ENCODE assay signal across 8 mouse cellular contexts in genomic region chr8:61480260-61480967, GRCm38 (mm10). TPM values are rescaled to one million over a fixed set of nuclear protein-coding genes. Genes with fewer than 3 reads are reported as not detected.
DNase-seq lines count a peak whose midpoint lies in the region; ATAC-seq lines count a peak whose summit lies in the region.

No protein-coding gene starts in this region.

- 84% methylated on average over 14 of the region's 14 CpGs for WGBS in hindbrain, embryonic 12.5 days
- 90% methylated on average over 14 of the region's 14 CpGs for WGBS in hindbrain, embryonic 10.5 days
- WGBS in forebrain, embryonic 11.5 days, result 84% methylated on average over 14 of the region's 14 CpGs
- 90% methylated on average over 14 of the region's 14 CpGs for WGBS in neural tube, embryonic 11.5 days
- 85% methylated on average over 14 of the region's 14 CpGs for WGBS in liver, embryonic 11.5 days

- H3K36me3 ChIP-seq in hindbrain, embryonic 12.5 days, result no peaks in the 10 kb centered on the region
- no peaks in the 10 kb centered on the region for H3K36me3 ChIP-seq in hindbrain, embryonic 10.5 days
- no peaks in the 10 kb centered on the region for H3K36me3 ChIP-seq in forebrain, embryonic 11.5 days (ENCODE audit: control insufficient read depth, insufficient read depth, low read length)
- no peaks in the 10 kb centered on the region for H3K36me3 ChIP-seq in neural tube, embryonic 11.5 days (ENCODE audit: control insufficient read depth, insufficient read depth, low read length)
- no peaks in the 10 kb centered on the region for H3K36me3 ChIP-seq in liver, embryonic 11.5 days (ENCODE audit: control insufficient read depth, insufficient read depth, low read length)

- H3K9me3 ChIP-seq in hindbrain, embryonic 12.5 days (replicated peaks), result no peaks in the 10 kb centered on the region
- no peaks in the 10 kb centered on the region for H3K9me3 ChIP-seq in hindbrain, embryonic 10.5 days
- no peaks in the 10 kb centered on the region for H3K9me3 ChIP-seq in forebrain, embryonic 11.5 days (ENCODE audit: control insufficient read depth, low read length)
- no peaks in the 10 kb centered on the region for H3K9me3 ChIP-seq in neural tube, embryonic 11.5 days (ENCODE audit: control insufficient read depth, low read length)
- H3K9me3 ChIP-seq in liver, embryonic 11.5 days (ENCODE audit: control insufficient read depth, low read length), result no peaks in the 10 kb centered on the region

- H3K9ac ChIP-seq in hindbrain, embryonic 12.5 days, result no peak overlapping the region
- no peak overlapping the region for H3K9ac ChIP-seq in forebrain, embryonic 11.5 days (ENCODE audit: low read length)
- H3K9ac ChIP-seq in neural tube, embryonic 11.5 days (ENCODE audit: low read length), result no peak overlapping the region
- no peak overlapping the region for H3K9ac ChIP-seq in liver, embryonic 11.5 days (ENCODE audit: low read depth, low read length)

- no peaks in the 10 kb centered on the region for H3K4me1 ChIP-seq in hindbrain, embryonic 12.5 days
- peaks cover 7% of the 10 kb centered on the region; the same call in 1 of the 2 replicates for H3K4me1 ChIP-seq in hindbrain, embryonic 10.5 days (replicated peaks)
- H3K4me1 ChIP-seq in forebrain, embryonic 11.5 days (replicated peaks; ENCODE audit: control insufficient read depth, insufficient read depth, low read length), result no peaks in the 10 kb centered on the region
- H3K4me1 ChIP-seq in neural tube, embryonic 11.5 days (ENCODE audit: control insufficient read depth, insufficient read depth, low read length), result no peaks in the 10 kb centered on the region
- no peaks in the 10 kb centered on the region for H3K4me1 ChIP-seq in liver, embryonic 11.5 days (replicated peaks; ENCODE audit: control insufficient read depth, insufficient read depth, low read length)

- no peak overlapping the region for H3K4me2 ChIP-seq in hindbrain, embryonic 12.5 days (replicated peaks)
- no peak overlapping the region for H3K4me2 ChIP-seq in forebrain, embryonic 11.5 days (ENCODE audit: low read depth, low read length, severe bottlenecking)
- H3K4me2 ChIP-seq in neural tube, embryonic 11.5 days (ENCODE audit: low read depth), result no peak overlapping the region
- H3K4me2 ChIP-seq in liver, embryonic 11.5 days, result no peak overlapping the region

- H3K27ac ChIP-seq in hindbrain, embryonic 12.5 days, result no peak overlapping the region
- no peak overlapping the region for H3K27ac ChIP-seq in hindbrain, embryonic 10.5 days
- no peak overlapping the region for H3K27ac ChIP-seq in forebrain, embryonic 11.5 days (ENCODE audit: low read depth, low read length)
- H3K27ac ChIP-seq in neural tube, embryonic 11.5 days (ENCODE audit: low read depth, low read length), result no peak overlapping the region
- no peak overlapping the region for H3K27ac ChIP-seq in liver, embryonic 11.5 days (ENCODE audit: low read depth, low read length)

- no peak overlapping the region for H3K4me3 ChIP-seq in hindbrain, embryonic 12.5 days
- no peak overlapping the region for H3K4me3 ChIP-seq in hindbrain, embryonic 10.5 days
- H3K4me3 ChIP-seq in forebrain, embryonic 11.5 days (ENCODE audit: low read depth, low read length), result no peak overlapping the region
- H3K4me3 ChIP-seq in neural tube, embryonic 11.5 days (ENCODE audit: low read depth, low read length), result no peak overlapping the region
- H3K4me3 ChIP-seq in liver, embryonic 11.5 days (ENCODE audit: low read depth, low read length), result no peak overlapping the region

- ATAC-seq in hindbrain, embryonic 12.5 days (ENCODE audit: low FRiP score), result 0 out of 2 replicates have a peak, but pooled peaks have one; percentile 29
- ATAC-seq in forebrain, embryonic 11.5 days (replicated peaks; ENCODE audit: low FRiP score), result peak; percentile 53; the same call in 1 of the 2 replicates
- ATAC-seq in neural tube, embryonic 11.5 days (ENCODE audit: insufficient read depth, low FRiP score, low TSS enrichment), result 0 out of 2 replicates have a peak, but pooled peaks have one; percentile 13
- ATAC-seq in liver, embryonic 11.5 days (replicated peaks; ENCODE audit: low FRiP score), result no peak

- H3K27me3 ChIP-seq in hindbrain, embryonic 12.5 days, result no peaks in the 10 kb centered on the region
- H3K27me3 ChIP-seq in hindbrain, embryonic 10.5 days (ENCODE audit: insufficient read depth, poor library complexity, severe bottlenecking), result no peaks in the 10 kb centered on the region
- H3K27me3 ChIP-seq in forebrain, embryonic 11.5 days (ENCODE audit: control insufficient read depth, insufficient read depth, low read length), result no peaks in the 10 kb centered on the region
- no peaks in the 10 kb centered on the region for H3K27me3 ChIP-seq in neural tube, embryonic 11.5 days (ENCODE audit: control insufficient read depth, insufficient read depth, low read length)
- H3K27me3 ChIP-seq in liver, embryonic 11.5 days (replicated peaks; ENCODE audit: control insufficient read depth, insufficient read depth, low read length), result no peaks in the 10 kb centered on the region

- no peak for DNase-seq in hindbrain, embryonic 10.5 days (ENCODE audit: low spot score)
- DNase-seq in forebrain, embryonic 11.5 days (ENCODE audit: low spot score), result no peak
- peak; percentile 50 for DNase-seq in gastrocnemius, postnatal 25 days
- no peak for DNase-seq in neural tube, embryonic 11.5 days (ENCODE audit: low spot score)
- DNase-seq in kidney, adult 8-10 months, result no peak
- no peak for DNase-seq in liver, embryonic 11.5 days (ENCODE audit: low spot score)
- no peak for DNase-seq in spleen, postnatal 36 days (ENCODE audit: low spot score in 2 of 2)

RNA-seq across cellular contexts. Expression of gene Cbr4, which starts 7.1 kb away (rescaled TPM):
- 23.5 and 27.7 TPM in 2 replicates for polyA plus RNA-seq in hindbrain, embryonic 12.5 days (2016; fragmentation: Nextera tagmentation; extraction: Ambion mirVana)
- polyA plus RNA-seq in hindbrain, embryonic 10.5 days (2016; fragmentation: Nextera tagmentation; extraction: Ambion mirVana), result 23.8 and 27.1 TPM in 2 replicates
- polyA plus RNA-seq in forebrain, embryonic 11.5 days (2014; fragmentation: Nextera tagmentation; extraction: Ambion mirVana), result 27.9 and 31.0 TPM in 2 replicates
- total RNA-seq in gastrocnemius, postnatal 25 days (2021), result 10 to 100 TPM; 31.5 to 34.4 TPM
- polyA plus RNA-seq in neural tube, embryonic 11.5 days (2014; fragmentation: Nextera tagmentation; extraction: Ambion mirVana), result 25.2 and 26.5 TPM in 2 replicates
- polyA plus RNA-seq in liver, embryonic 11.5 days (2014; fragmentation: Nextera tagmentation; extraction: Ambion mirVana), result 33.3 and 37.3 TPM in 2 replicates
